Mouse (Mus musculus): Measurements from ENCODE around the gene Gm5935. TPM values are rescaled to one million over a fixed set of nuclear protein-coding genes. Genes with fewer than 3 reads are reported as not detected.

Gene Gm5935
- not detected in 2 replicates for total RNA-seq (2023)

GRCm38 (mm10) chrX:24775064-24775463, at the start of gene Gm5935:
Gm5935 (minus strand) TSS chrX:24775164.

Other genes starting within 250 kb of the Gm5935 start
- not detected in 2 replicates for gene Gm4297, start 200.3 kb downstream of the Gm5935 start, total RNA-seq (2023)